Mouse (Mus musculus) liver, postnatal 0 days (tissue): ENCODE results near the gene Gm20696.

Source experiments
- CTCF ChIP-seq: sonication (generic); IDR thresholded peaks from 2 replicates; pipeline ENCODE4 v1.5.1; 2016; ENCODE audit warnings: antibody characterized with exemption, low read depth
- EP300 ChIP-seq: IDR thresholded peaks from 2 replicates; pipeline ENCODE4 v1.6.1; 2016; ENCODE audit warnings: antibody characterized with exemption, low read depth, mild to moderate bottlenecking

- TF ChIP-seq CTCF (no peak), EP300 (no peak)
These were observed 128.2 kb downstream of the Gm20696 start for GRCm38 (mm10) chr6:99538194-99538941.
